Mouse (Mus musculus) heart, postnatal 0 days (tissue): ENCODE measurements at regions not wholly inside any gene's neighbourhood (a gene's known extent, or its start where the extent isn't known, plus 50 kb on each side); places are given as distances from the start of the nearest gene placed in this dataset.

ENCODE experiments used
- CTCF ChIP-seq: IDR thresholded peaks from 2 replicates; pipeline ENCODE4 v1.5.1; 2016; ENCODE audit warnings: antibody characterized with exemption, control low read depth, low read depth
- EP300 ChIP-seq: IDR thresholded peaks from 2 replicates; pipeline ENCODE4 v1.6.1; 2016; ENCODE audit warnings: antibody characterized with exemption, low read depth

DNA sequence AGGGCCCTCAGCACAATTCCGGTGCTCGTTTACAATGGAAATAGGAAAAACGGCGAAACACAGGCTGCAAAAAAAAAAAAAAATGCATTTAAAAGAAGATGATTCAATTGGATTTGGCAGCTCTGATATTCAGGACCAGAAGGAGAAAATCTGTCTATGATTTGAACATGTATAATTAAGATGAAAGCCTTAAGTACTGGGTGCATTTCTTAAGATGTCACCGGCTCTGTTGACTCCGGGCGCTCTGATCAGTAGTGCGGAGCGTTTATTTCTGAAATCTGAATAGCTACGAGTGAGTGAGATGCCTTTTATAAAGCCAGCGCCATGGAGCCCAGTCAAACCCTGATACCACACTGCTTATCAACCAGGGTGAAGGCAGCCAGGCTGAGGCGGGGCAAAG lies 168.7 kb upstream of the Rpl38 start:
- TF ChIP-seq EP300 (no peak), CTCF (no peak)
